Mouse (Mus musculus) embryonic facial prominence, embryonic 12.5 days (tissue): Measurements from ENCODE around the gene Gm45021. TPM values are rescaled to one million over a fixed set of nuclear protein-coding genes. Genes with fewer than 3 reads are reported as not detected.

Source experiments
- ATAC-seq: fragments of 200-750 bp; cut with Nextera tagmentation; 2 replicates; pipeline ENCODE4 v1.8.0; 2017; ENCODE audit not compliant: insufficient number of reproducible peaks, insufficient read depth, low FRiP score, low TSS enrichment
- H3K27ac ChIP-seq: fragments of 300-500 bp; sonication (generic); 2 replicates; pipeline ENCODE4 v1.5.1; 2016; ENCODE audit warnings: mild to moderate bottlenecking
- H3K27me3 ChIP-seq: fragments of 300-500 bp; sonication (generic); 2 replicates; pipeline ENCODE4 v1.6.1; 2016; ENCODE audit warnings: mild to moderate bottlenecking, moderate library complexity
- H3K36me3 ChIP-seq: fragments of 300-500 bp; sonication (generic); 2 replicates; pipeline ENCODE4 v1.6.1; 2016; ENCODE audit warnings: mild to moderate bottlenecking
- H3K4me1 ChIP-seq: fragments of 300-500 bp; sonication (generic); 2 replicates; pipeline ENCODE4 v1.6.1; 2016
- H3K4me2 ChIP-seq: fragments of 300-500 bp; sonication (generic); replicated peaks from 2 replicates; pipeline ENCODE4 v1.6.1; 2016; ENCODE audit warnings: mild to moderate bottlenecking, moderate library complexity
- H3K4me3 ChIP-seq: fragments of 300-500 bp; sonication (generic); 2 replicates; pipeline ENCODE4 v1.5.1; 2016; ENCODE audit warnings: mild to moderate bottlenecking
- H3K9ac ChIP-seq: fragments of 300-500 bp; sonication (generic); 2 replicates; pipeline ENCODE4 v1.6.1; 2016; ENCODE audit warnings: mild to moderate bottlenecking, moderate library complexity
- H3K9me3 ChIP-seq: fragments of 300-500 bp; sonication (generic); 2 replicates; pipeline ENCODE4 v1.6.1; 2016; ENCODE audit warnings: mild to moderate bottlenecking, moderate library complexity
- WGBS: fragments of 180-500 bp; shearing (Covaris S2); methylation state at CpG from one replicate; pipeline ENCODE4 v1.1.7; 2016; 5-methylcytosine and 5-hydroxymethylcytosine counted together
- polyA plus RNA-seq: library from polyadenylated mRNA; unstranded; fragments of >200 nt; fragmentation: Nextera tagmentation; extraction: Ambion mirVana; gene quantifications from 2 replicates; pipeline ENCODE4 v1.2.1, GENCODE M21; 2016

The Gm45021 gene
- polyA plus RNA-seq, 1 experiment from 2014 or later: not detected

GRCm38 (mm10) chr6:48638553-48638952 lies 49.1 kb downstream of the Gm45021 start:
- 72% methylated on average over 2 of the region's 2 CpGs for WGBS
- H3K27me3 ChIP-seq: no peaks in the 10 kb centered on the region

DNA sequence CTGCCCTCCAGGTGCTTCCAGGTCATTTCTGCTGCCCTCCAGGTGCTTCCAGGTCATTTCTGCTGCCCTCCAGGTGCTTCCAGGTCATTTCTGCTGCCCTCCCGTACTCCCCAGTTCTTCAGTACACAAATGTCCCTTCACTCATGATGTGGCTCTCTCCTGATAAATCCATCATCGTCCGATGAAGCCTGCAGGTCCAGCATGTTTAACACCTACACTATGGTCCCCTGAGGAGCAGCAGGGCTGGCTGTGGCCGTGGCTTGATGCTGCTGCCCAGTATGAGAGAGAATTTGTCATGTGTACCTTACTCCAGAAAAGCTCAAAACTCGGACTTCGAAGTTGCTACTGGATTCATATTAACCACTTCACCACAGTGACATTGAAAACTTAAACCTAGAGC lies 52.0 kb downstream of the Gm45021 start:
- Histone ChIP-seq H3K36me3 (no peaks in the 10 kb centered on the region), H3K4me2 (no peak overlapping the region), H3K27me3 (no peaks in the 10 kb centered on the region), H3K9me3 (no peaks in the 10 kb centered on the region), H3K27ac (no peak overlapping the region), H3K4me3 (no peak overlapping the region), H3K9ac (no peak overlapping the region), H3K4me1 (no peaks in the 10 kb centered on the region)
- WGBS: 66% methylated on average over 6 of the region's 6 CpGs
- no peak for ATAC-seq

More at GRCm38 (mm10) chr6:48638553-48638952, 49.1 kb downstream of the Gm45021 start:
- H3K9ac ChIP-seq: no peak overlapping the region
- H3K36me3 ChIP-seq: no peaks in the 10 kb centered on the region
- no peak overlapping the region for H3K4me2 ChIP-seq
- no peak for ATAC-seq
- no peak overlapping the region for H3K27ac ChIP-seq
- H3K9me3 ChIP-seq: no peaks in the 10 kb centered on the region
- no peaks in the 10 kb centered on the region for H3K4me1 ChIP-seq
- no peak overlapping the region for H3K4me3 ChIP-seq

- WGBS: 22% methylated on average over 4 of the region's 4 CpGs
- no peak overlapping the region for H3K4me2 ChIP-seq
- H3K4me1 ChIP-seq: no peaks in the 10 kb centered on the region
- H3K27me3 ChIP-seq: no peaks in the 10 kb centered on the region
- no peak overlapping the region for H3K9ac ChIP-seq
- H3K4me3 ChIP-seq: no peak overlapping the region
- no peaks in the 10 kb centered on the region for H3K9me3 ChIP-seq
- ATAC-seq: no peak
- no peaks in the 10 kb centered on the region for H3K36me3 ChIP-seq
- H3K27ac ChIP-seq: no peak overlapping the region
These were observed 53.4 kb downstream of the Gm45021 start for GRCm38 (mm10) chr6:48642764-48643292.

GRCm38 (mm10) chr6:48645660-48646308 lies 56.4 kb downstream of the Gm45021 start:
- Histone ChIP-seq H3K9ac (no peak overlapping the region), H3K4me1 (no peaks in the 10 kb centered on the region), H3K4me3 (no peak overlapping the region), H3K4me2 (no peak overlapping the region), H3K27me3 (no peaks in the 10 kb centered on the region), H3K36me3 (no peaks in the 10 kb centered on the region), H3K9me3 (no peaks in the 10 kb centered on the region), H3K27ac (no peak overlapping the region)
- ATAC-seq: no peak
- WGBS: 13% methylated on average over 12 of the region's 12 CpGs

- 84% methylated on average over 4 of the region's 4 CpGs for WGBS
- Histone ChIP-seq H3K4me2 (no peak overlapping the region), H3K27me3 (no peaks in the 10 kb centered on the region), H3K36me3 (no peaks in the 10 kb centered on the region), H3K4me1 (no peaks in the 10 kb centered on the region), H3K27ac (no peak overlapping the region), H3K9ac (no peak overlapping the region), H3K4me3 (no peak overlapping the region), H3K9me3 (no peaks in the 10 kb centered on the region)
- no peak for ATAC-seq
These were observed 56.9 kb downstream of the Gm45021 start for GRCm38 (mm10) chr6:48646309-48646690.

- H3K4me3 ChIP-seq: no peak within 1 kb of the TSS
- no peaks in the 10 kb centered on the region for H3K36me3 ChIP-seq
- 44% methylated on average over 3 of the region's 3 CpGs for WGBS
These were observed 57.6 kb downstream of the Gm45021 start, which contains the start of gene Gimap8 for GRCm38 (mm10) chr6:48646995-48647394. Gene Gimap8 (plus strand): TSS chr6:48647234.

DNA sequence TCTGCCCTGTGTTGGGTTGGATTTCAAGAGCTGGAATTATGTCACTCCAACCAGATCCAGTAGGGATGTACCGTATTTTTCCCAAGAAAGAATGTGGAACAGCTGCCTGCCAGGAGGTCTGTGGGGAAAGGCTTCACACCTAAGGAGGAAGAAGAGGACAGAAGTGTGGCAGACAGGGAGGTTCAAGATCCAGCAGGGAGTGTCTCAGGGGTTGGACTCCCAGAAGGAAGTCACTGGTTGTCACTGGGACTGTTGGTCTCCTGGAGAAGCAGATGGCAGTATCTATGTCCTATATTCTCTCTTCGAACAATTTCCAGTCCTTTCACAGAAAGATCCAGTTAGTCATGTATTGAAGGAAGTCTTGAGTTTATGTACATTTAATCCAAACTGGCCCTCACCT lies 58.2 kb downstream of the Gm45021 start:
- no peak overlapping the region for H3K27ac ChIP-seq
- no peak for ATAC-seq

More at GRCm38 (mm10) chr6:48646995-48647394, 57.6 kb downstream of the Gm45021 start, which contains the start of gene Gimap8:
- Histone ChIP-seq H3K4me2 (no peak within 1 kb of the TSS), H3K27me3 (no peaks in the 10 kb centered on the region), H3K9me3 (no peaks in the 10 kb centered on the region), H3K4me1 (no peaks in the 10 kb centered on the region), H3K27ac (no peak within 1 kb of the TSS), H3K9ac (no peak within 1 kb of the TSS)
- no peak for ATAC-seq

GRCm38 (mm10) chr6:48648779-48649178 lies 59.4 kb downstream of the Gm45021 start:
- no peak overlapping the region for H3K4me2 ChIP-seq
- 87% methylated on average over 4 of the region's 4 CpGs for WGBS
- ATAC-seq: no peak
- no peaks in the 10 kb centered on the region for H3K4me1 ChIP-seq
- H3K9ac ChIP-seq: no peak overlapping the region
- no peaks in the 10 kb centered on the region for H3K36me3 ChIP-seq
- no peaks in the 10 kb centered on the region for H3K9me3 ChIP-seq
- H3K4me3 ChIP-seq: no peak overlapping the region
- no peak overlapping the region for H3K27ac ChIP-seq
- H3K27me3 ChIP-seq: no peaks in the 10 kb centered on the region

More for the DNA sequence above, 58.2 kb downstream of the Gm45021 start:
- Histone ChIP-seq H3K9ac (no peak overlapping the region), H3K9me3 (no peaks in the 10 kb centered on the region), H3K36me3 (no peaks in the 10 kb centered on the region), H3K27me3 (no peaks in the 10 kb centered on the region), H3K4me2 (no peak overlapping the region), H3K4me3 (no peak overlapping the region), H3K4me1 (no peaks in the 10 kb centered on the region)
- 80% methylated on average over 2 of the region's 2 CpGs for WGBS

DNA sequence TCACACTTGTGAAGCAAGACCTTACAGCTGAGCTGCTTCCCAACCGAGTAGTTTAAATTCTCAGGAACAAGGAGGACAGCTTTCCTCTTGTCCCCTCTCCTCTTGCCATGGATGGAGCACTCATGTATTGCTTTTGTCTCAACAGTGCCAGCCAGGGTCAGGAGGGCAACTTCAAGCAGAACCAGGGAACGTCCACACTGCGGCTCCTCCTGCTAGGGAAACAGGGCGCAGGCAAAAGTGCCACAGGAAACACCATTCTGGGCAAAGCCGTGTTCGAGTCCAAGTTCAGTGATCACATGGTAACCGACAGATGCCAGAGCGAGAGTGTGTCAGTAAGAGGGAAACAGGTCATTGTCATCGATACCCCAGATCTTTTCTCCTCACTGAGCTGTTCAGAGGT lies 60.6 kb downstream of the Gm45021 start:
- H3K4me2 ChIP-seq: no peak overlapping the region
- H3K27me3 ChIP-seq: no peaks in the 10 kb centered on the region
- H3K4me1 ChIP-seq: no peaks in the 10 kb centered on the region
- ATAC-seq: no peak
- no peak overlapping the region for H3K4me3 ChIP-seq
- H3K9ac ChIP-seq: no peak overlapping the region
- no peaks in the 10 kb centered on the region for H3K9me3 ChIP-seq
- no peak overlapping the region for H3K27ac ChIP-seq
- 85% methylated on average over 9 of the region's 9 CpGs for WGBS
- no peaks in the 10 kb centered on the region for H3K36me3 ChIP-seq

GRCm38 (mm10) chr6:48658721-48659120 lies 69.3 kb downstream of the Gm45021 start:
- ATAC-seq: no peak

More at GRCm38 (mm10) chr6:48658721-48659120, 69.3 kb downstream of the Gm45021 start:
- no peaks in the 10 kb centered on the region for H3K36me3 ChIP-seq
- no peaks in the 10 kb centered on the region for H3K27me3 ChIP-seq
- no peak overlapping the region for H3K9ac ChIP-seq
- no peaks in the 10 kb centered on the region for H3K4me1 ChIP-seq
- WGBS: 78% methylated on average over 5 of the region's 5 CpGs
- no peak overlapping the region for H3K4me3 ChIP-seq
- no peaks in the 10 kb centered on the region for H3K9me3 ChIP-seq
- H3K4me2 ChIP-seq: no peak overlapping the region
- H3K27ac ChIP-seq: no peak overlapping the region
